Mouse (Mus musculus): ENCODE measurements at regions not wholly inside any gene's neighbourhood (a gene's known extent, or its start where the extent isn't known, plus 50 kb on each side); places are given as distances from the start of the nearest gene placed in this dataset.

DNA sequence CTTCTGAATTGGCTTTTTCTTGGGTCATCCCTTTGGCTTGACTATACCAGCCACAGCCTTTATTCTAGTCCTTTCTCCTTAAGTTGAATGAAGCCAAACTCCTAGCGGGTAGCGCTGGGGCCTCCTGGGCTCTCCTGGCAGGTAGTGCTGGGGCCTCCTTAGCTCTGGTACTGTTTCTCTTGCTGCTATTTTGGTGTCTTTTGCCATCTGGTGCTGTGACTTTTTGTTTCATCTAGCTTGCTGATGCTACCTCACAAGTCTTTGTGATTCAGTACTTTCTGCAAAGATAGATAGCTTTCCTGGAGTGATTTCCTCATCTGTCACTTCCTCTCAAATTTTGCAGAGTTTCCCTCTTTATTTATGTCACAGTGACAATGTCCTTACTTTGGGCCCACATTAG, 90.1 kb downstream of the Tmem200c start:
- no peaks in the 10 kb centered on the region for H3K27me3 ChIP-seq (ENCODE audit: insufficient read depth, low read length)
- no peaks in the 10 kb centered on the region for H3K9me3 ChIP-seq (ENCODE audit: low read length)
- H3K27ac ChIP-seq (ENCODE audit: low read depth), result no peak overlapping the region
- no peaks in the 10 kb centered on the region for H3K4me1 ChIP-seq (ENCODE audit: insufficient read depth)
- DNase-seq, result no peak
- no peak for ATAC-seq
- 76% methylated on average over 2 of the region's 2 CpGs for WGBS (ENCODE audit: insufficient replicate concordance)
- TF ChIP-seq EP300 (IDR thresholded peaks at IDR 0.05; ENCODE audit: low read depth), result no peak
- TF ChIP-seq CTCF (IDR thresholded peaks at IDR 0.05; ENCODE audit: low read depth), result no peak
- H3K9ac ChIP-seq (replicated peaks), result no peak overlapping the region
- no peak overlapping the region for H3K4me3 ChIP-seq (ENCODE audit: low read depth, low read length)
- H3K4me2 ChIP-seq (ENCODE audit: low read depth, low read length), result no peak overlapping the region
- H3K36me3 ChIP-seq (replicated peaks; ENCODE audit: insufficient read depth, low read length), result no peaks in the 10 kb centered on the region

DNA sequence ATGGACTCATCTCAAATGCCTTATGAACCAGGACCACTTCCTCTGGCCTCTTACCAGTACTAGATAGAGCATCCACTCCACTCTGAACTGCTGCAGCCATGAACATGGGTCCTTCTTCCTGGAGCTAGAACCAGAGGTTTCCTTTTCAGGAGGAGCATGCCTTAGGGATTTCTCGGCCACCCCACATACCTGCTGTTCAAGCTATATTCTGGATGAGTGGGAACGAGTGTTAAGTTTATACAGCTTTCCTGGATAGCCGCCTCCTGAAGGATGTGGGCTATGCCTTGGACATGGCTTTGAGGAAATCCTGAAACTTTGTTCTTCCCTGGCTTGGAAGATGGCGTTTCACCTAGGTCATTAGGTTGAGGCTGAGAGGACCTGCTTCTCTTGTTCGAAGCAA, 91.8 kb downstream of the Tmem200c start:
- Histone ChIP-seq H3K27me3 (ENCODE audit: insufficient read depth, low read length) (no peaks in the 10 kb centered on the region), H3K4me3 (ENCODE audit: low read depth, low read length) (no peak overlapping the region), H3K4me2 (ENCODE audit: low read depth, low read length) (no peak overlapping the region), H3K9ac (replicated peaks) (no peak overlapping the region), H3K9me3 (ENCODE audit: low read length) (no peaks in the 10 kb centered on the region), H3K27ac (ENCODE audit: low read depth) (no peak overlapping the region), H3K4me1 (ENCODE audit: insufficient read depth) (no peaks in the 10 kb centered on the region), H3K36me3 (replicated peaks; ENCODE audit: insufficient read depth, low read length) (no peaks in the 10 kb centered on the region)
- ATAC-seq, result no peak
- 75% methylated on average over 5 of the region's 5 CpGs for WGBS (ENCODE audit: insufficient replicate concordance)
- DNase-seq, result no peak
- no peak for TF ChIP-seq EP300 (IDR thresholded peaks at IDR 0.05; ENCODE audit: low read depth)
- TF ChIP-seq CTCF (IDR thresholded peaks at IDR 0.05; ENCODE audit: low read depth), result no peak

DNA sequence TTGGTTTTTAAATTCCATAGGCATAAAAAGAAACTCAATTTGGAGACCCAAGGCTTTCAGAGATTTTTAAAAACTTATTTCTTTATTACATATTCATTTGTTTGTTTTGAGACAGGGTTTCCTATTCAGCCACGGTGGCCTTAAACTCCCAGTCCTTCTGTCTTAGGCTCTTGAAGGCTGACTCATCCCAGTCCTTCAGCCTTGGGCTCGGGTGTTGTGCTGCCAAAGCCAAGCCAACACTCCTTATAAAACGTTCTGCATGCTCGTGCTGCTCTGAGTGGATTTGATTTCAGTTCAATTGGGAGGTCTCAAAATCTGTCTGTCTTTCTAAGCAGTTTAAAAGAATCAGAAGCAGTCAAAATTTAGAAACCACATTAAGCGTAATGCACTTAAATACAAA, 96.8 kb downstream of the Tmem200c start:
- TF ChIP-seq EP300 (IDR thresholded peaks at IDR 0.05; ENCODE audit: low read depth), result no peak
- TF ChIP-seq CTCF (IDR thresholded peaks at IDR 0.05; ENCODE audit: low read depth), result no peak

DNA sequence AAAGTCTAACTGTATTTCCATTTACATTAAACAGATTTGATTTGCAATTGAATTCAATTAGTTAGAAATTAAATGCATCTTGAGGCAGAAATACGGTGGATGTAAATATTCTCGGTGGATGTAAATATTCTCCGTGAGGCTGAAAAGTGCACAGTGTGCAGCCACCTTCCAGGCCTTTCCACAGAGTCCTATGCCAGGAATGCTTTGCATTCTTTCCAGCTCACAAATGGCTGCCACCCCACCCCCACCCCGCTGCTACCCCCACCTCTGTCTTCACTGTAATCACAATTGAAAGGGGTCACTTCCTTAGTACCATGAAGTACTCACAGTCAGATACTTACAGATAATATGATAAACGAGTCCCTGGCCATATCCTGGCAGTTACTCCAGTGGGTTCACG, 101.0 kb downstream of the Tmem200c start:
- Histone ChIP-seq H3K27ac (ENCODE audit: low read depth) (no peak overlapping the region), H3K9me3 (ENCODE audit: low read length) (no peaks in the 10 kb centered on the region), H3K4me3 (ENCODE audit: low read depth, low read length) (no peak overlapping the region), H3K36me3 (replicated peaks; ENCODE audit: insufficient read depth, low read length) (no peaks in the 10 kb centered on the region), H3K4me1 (ENCODE audit: insufficient read depth) (no peaks in the 10 kb centered on the region), H3K4me2 (ENCODE audit: low read depth, low read length) (no peak overlapping the region), H3K9ac (replicated peaks) (no peak overlapping the region), H3K27me3 (ENCODE audit: insufficient read depth, low read length) (no peaks in the 10 kb centered on the region)
- no peak for TF ChIP-seq CTCF (IDR thresholded peaks at IDR 0.05; ENCODE audit: low read depth)
- no peak for TF ChIP-seq EP300 (IDR thresholded peaks at IDR 0.05; ENCODE audit: low read depth)
- ATAC-seq (no peak), DNase-seq (no peak)
- WGBS (ENCODE audit: insufficient replicate concordance), result 57% methylated on average over 6 of the region's 6 CpGs

More for the DNA sequence above, 96.8 kb downstream of the Tmem200c start:
- Histone ChIP-seq H3K27ac (ENCODE audit: low read depth) (no peak overlapping the region), H3K36me3 (replicated peaks; ENCODE audit: insufficient read depth, low read length) (no peaks in the 10 kb centered on the region), H3K9ac (replicated peaks) (no peak overlapping the region), H3K4me3 (ENCODE audit: low read depth, low read length) (no peak overlapping the region), H3K9me3 (ENCODE audit: low read length) (no peaks in the 10 kb centered on the region), H3K4me2 (ENCODE audit: low read depth, low read length) (no peak overlapping the region), H3K27me3 (ENCODE audit: insufficient read depth, low read length) (no peaks in the 10 kb centered on the region), H3K4me1 (ENCODE audit: insufficient read depth) (no peaks in the 10 kb centered on the region)
- WGBS (ENCODE audit: insufficient replicate concordance), result 65% methylated on average over 5 of the region's 5 CpGs
- ATAC-seq (no peak), DNase-seq (no peak)

DNA sequence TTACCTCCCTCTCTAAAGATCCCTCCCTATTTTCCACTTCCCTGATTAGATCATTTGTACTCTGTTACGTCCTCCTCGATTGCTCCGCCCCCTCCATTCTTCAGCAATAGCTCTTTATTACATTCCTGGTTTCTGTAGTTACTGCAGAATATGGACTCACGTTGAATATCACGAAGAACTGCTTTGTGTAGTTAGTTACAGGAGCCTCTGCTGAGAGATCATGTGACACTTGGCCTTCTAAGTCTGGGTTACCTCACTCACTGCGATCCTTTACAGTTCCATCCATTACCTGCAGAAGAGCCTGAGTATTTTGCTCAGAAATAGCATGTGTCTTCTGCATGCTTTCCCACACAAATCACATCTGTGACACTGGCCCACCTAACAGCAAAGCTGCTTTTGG, 102.3 kb downstream of the Tmem200c start:
- Histone ChIP-seq H3K27me3 (ENCODE audit: insufficient read depth, low read length) (no peaks in the 10 kb centered on the region), H3K4me2 (ENCODE audit: low read depth, low read length) (no peak overlapping the region), H3K4me1 (ENCODE audit: insufficient read depth) (no peaks in the 10 kb centered on the region), H3K4me3 (ENCODE audit: low read depth, low read length) (no peak overlapping the region), H3K9me3 (ENCODE audit: low read length) (no peaks in the 10 kb centered on the region), H3K27ac (ENCODE audit: low read depth) (no peak overlapping the region), H3K36me3 (replicated peaks; ENCODE audit: insufficient read depth, low read length) (no peaks in the 10 kb centered on the region), H3K9ac (replicated peaks) (no peak overlapping the region)
- WGBS (ENCODE audit: insufficient replicate concordance), result 69% methylated on average over 6 of the region's 6 CpGs
- no peak for DNase-seq
- ATAC-seq, result no peak
- no peak for TF ChIP-seq CTCF (IDR thresholded peaks at IDR 0.05; ENCODE audit: low read depth)
- TF ChIP-seq EP300 (IDR thresholded peaks at IDR 0.05; ENCODE audit: low read depth), result no peak

DNA sequence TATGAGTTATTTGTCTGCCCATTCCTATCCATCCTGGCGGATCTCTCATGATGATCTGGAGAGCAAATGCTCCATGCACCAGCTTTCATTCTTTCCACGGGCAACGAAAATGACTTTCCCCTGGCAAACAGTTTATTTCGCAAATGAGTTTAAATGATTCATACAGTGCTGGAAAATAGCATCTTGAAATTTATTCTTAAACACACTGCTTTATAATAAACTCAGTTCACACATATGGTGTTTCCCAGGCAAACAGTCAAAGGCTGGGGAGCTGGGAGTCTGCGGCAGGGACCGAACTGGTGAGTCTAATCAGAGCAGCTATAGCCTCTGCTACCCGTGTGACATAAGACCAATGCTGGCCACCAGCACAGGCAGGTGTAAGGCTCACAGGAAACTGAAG, 106.8 kb downstream of the Tmem200c start:
- Histone ChIP-seq H3K4me2 (ENCODE audit: low read depth, low read length) (no peak overlapping the region), H3K4me1 (ENCODE audit: insufficient read depth) (no peaks in the 10 kb centered on the region), H3K27me3 (ENCODE audit: insufficient read depth, low read length) (no peaks in the 10 kb centered on the region), H3K9me3 (ENCODE audit: low read length) (no peaks in the 10 kb centered on the region), H3K9ac (replicated peaks) (no peak overlapping the region), H3K4me3 (ENCODE audit: low read depth, low read length) (no peak overlapping the region), H3K27ac (ENCODE audit: low read depth) (no peak overlapping the region), H3K36me3 (replicated peaks; ENCODE audit: insufficient read depth, low read length) (no peaks in the 10 kb centered on the region)
- WGBS (ENCODE audit: insufficient replicate concordance), result 78% methylated on average over 7 of the region's 7 CpGs
- ATAC-seq, result no peak
- TF ChIP-seq CTCF (IDR thresholded peaks at IDR 0.05; ENCODE audit: low read depth) (no peak), EP300 (IDR thresholded peaks at IDR 0.05; ENCODE audit: low read depth) (no peak)
- DNase-seq, result no peak

DNA sequence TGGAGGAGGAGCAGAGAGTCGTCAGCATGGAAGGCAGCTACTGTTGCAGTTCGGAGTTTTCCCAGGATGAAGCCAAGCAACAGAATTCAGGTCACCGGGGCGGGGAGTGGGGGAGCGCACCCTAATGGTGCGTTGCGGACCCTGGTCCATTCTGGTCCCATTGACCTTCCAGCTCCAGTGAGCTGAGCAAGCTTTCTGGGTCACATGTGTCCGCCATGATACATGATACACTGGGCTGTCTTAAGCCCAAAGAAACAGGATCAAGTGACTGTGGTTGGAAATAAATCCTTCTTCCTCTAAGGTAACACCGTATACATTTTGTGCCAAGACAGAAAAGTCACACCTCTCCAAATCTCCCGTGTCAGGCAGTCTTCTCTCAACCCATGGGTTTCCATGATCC, 107.6 kb downstream of the Tmem200c start:
- no peaks in the 10 kb centered on the region for H3K36me3 ChIP-seq (replicated peaks; ENCODE audit: insufficient read depth, low read length)
- H3K4me1 ChIP-seq (ENCODE audit: insufficient read depth), result no peaks in the 10 kb centered on the region
- no peak for DNase-seq
- WGBS (ENCODE audit: insufficient replicate concordance), result 65% methylated on average over 10 of the region's 10 CpGs
- no peak overlapping the region for H3K27ac ChIP-seq (ENCODE audit: low read depth)
- H3K9me3 ChIP-seq (ENCODE audit: low read length), result no peaks in the 10 kb centered on the region
- H3K9ac ChIP-seq (replicated peaks), result no peak overlapping the region
- no peaks in the 10 kb centered on the region for H3K27me3 ChIP-seq (ENCODE audit: insufficient read depth, low read length)
- no peak for ATAC-seq
- H3K4me3 ChIP-seq (ENCODE audit: low read depth, low read length), result no peak overlapping the region
- no peak for TF ChIP-seq CTCF (IDR thresholded peaks at IDR 0.05; ENCODE audit: low read depth)
- TF ChIP-seq EP300 (IDR thresholded peaks at IDR 0.05; ENCODE audit: low read depth), result no peak
- H3K4me2 ChIP-seq (ENCODE audit: low read depth, low read length), result no peak overlapping the region

Measured in liver, postnatal 0 days (tissue).